Mouse (Mus musculus): Measurements from ENCODE around the gene Macrod1.

DNA sequence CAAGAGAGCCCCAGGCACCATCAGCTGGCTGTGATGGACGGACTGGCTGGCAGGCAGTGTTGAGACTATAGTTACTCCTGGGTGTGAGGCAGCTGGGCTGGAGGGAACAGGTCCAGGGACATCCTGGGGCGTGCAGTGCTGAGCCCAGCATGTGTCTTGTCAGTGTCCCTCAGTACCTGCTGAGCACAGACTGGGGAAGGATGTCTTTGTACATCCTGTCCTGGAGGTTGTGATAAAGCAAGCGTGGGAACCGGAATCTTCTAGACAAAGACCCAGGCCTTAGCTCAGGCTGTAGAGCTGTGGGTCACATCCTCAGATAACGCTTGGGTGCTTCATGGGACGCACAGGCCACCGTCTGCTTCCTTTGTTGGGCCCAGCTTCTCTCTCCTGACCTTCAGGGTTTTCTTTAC, 33.2 kb downstream of the Macrod1 start:
- TF ChIP-seq POLR2AphosphoS5 (IDR thresholded peaks at IDR 0.05; ENCODE audit: insufficient replicate concordance, low read depth, low read length) (no peak), CTCF (IDR thresholded peaks at IDR 0.05; ENCODE audit: low read depth, low read length) (no peak)
